Mouse (Mus musculus) heart, embryonic 12.5 days (tissue): ENCODE measurements around the gene Slc44a1. TPM values are rescaled to one million over a fixed set of nuclear protein-coding genes. Genes with fewer than 3 reads are reported as not detected.

Source experiments
- ATAC-seq: fragments of 200-750 bp; cut with Nextera tagmentation; 2 replicates; pipeline ENCODE4 v1.8.0; 2017; ENCODE audit warnings: moderate TSS enrichment, moderate library complexity; ENCODE audit not compliant: insufficient number of reproducible peaks, low FRiP score
- H3K27ac ChIP-seq: fragments of 300-500 bp; sonication (generic); 2 replicates; pipeline ENCODE4 v1.5.1; 2016; ENCODE audit warnings: mild to moderate bottlenecking, moderate library complexity; ENCODE audit not compliant: poor library complexity, severe bottlenecking
- H3K27me3 ChIP-seq: fragments of 300-500 bp; sonication (generic); replicated peaks from 2 replicates; pipeline ENCODE4 v1.6.1; 2016; ENCODE audit warnings: mild to moderate bottlenecking, moderate library complexity
- H3K36me3 ChIP-seq: fragments of 300-500 bp; sonication (generic); 2 replicates; pipeline ENCODE4 v1.6.1; 2016; ENCODE audit warnings: mild to moderate bottlenecking, moderate library complexity
- H3K4me1 ChIP-seq: fragments of 300-500 bp; sonication (generic); replicated peaks from 2 replicates; pipeline ENCODE4 v1.6.1; 2016; ENCODE audit warnings: mild to moderate bottlenecking
- H3K4me2 ChIP-seq: fragments of 300-500 bp; sonication (generic); 2 replicates; pipeline ENCODE4 v1.6.1; 2016; ENCODE audit warnings: mild to moderate bottlenecking, moderate library complexity
- H3K4me3 ChIP-seq: fragments of 300-500 bp; sonication (generic); 2 replicates; pipeline ENCODE4 v1.5.1; 2016; ENCODE audit warnings: mild to moderate bottlenecking
- H3K9ac ChIP-seq: fragments of 300-500 bp; sonication (generic); 2 replicates; pipeline ENCODE4 v1.6.1; 2016; ENCODE audit warnings: mild to moderate bottlenecking, moderate library complexity
- H3K9me3 ChIP-seq: fragments of 300-500 bp; sonication (generic); replicated peaks from 2 replicates; pipeline ENCODE4 v1.6.1; 2016; ENCODE audit warnings: mild to moderate bottlenecking, moderate library complexity
- WGBS: fragments of 180-500 bp; shearing (Covaris S2); methylation state at CpG from one replicate; pipeline ENCODE4 v1.1.7; 2016; 5-methylcytosine and 5-hydroxymethylcytosine counted together
- polyA plus RNA-seq: library from polyadenylated mRNA; unstranded; fragments of >200 nt; fragmentation: Nextera tagmentation; extraction: Ambion mirVana; gene quantifications from 2 replicates; pipeline ENCODE4 v1.2.1, GENCODE M21; 2016

Slc44a1 gene
- polyA plus RNA-seq, 1 experiment from 2014 or later, result 28.7 TPM

DNA sequence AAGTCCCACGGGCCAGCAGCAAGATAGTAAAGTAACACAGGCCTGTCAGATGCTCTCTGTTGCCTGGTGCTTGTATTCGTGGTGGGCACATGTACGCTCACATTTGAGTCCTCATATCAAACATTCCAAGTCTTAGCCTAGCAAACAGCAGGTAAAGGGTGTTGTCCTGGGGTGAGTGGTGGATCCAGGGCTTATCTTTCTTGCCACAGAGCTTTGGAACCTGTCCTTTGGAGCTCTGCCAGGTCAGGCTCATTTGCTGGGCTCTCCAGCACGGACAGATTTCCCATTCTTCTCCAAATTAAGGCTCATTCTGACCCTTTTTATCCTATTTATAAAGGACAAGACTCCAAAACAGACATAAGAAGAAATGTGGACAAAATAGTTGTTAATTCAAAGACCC, 149.9 kb downstream of the Slc44a1 start:
- H3K4me2 ChIP-seq, result no peak overlapping the region

DNA sequence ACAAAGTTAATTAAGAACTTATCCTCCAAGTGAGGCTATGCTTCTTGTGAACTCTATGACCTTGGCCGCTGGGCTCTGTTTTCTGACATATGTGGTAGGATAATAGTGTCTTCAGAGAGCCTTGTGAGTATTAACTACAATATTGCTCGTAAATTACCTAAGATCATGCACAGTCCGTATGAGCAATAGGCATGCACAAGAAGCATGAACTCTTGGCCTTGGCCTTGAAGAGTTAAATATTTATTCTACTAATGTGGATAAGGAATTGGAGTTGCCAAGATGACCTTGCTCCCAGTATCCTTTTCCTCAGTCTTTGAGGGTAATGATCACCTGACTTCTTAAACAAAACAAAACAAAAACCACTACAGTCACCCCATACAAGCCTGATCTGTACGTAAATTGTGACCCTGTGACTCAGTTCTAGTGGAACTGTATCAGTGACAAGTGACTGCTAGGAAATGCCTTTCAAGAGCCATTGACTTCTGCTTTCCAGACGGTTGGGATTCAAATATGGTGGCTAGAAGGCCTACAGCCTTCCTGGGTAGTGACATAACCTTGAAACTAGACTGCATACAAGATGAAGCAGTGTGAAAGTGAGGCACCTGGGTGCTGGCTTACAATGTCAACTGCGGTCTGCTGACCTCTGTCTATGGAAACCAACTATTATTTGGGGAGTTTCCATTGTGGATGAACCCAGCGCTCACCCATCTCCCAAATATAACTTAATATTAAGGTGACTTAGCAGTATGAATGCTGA, 150.7 kb downstream of the Slc44a1 start:
- Histone ChIP-seq H3K9me3 (no peaks in the 10 kb centered on the region), H3K36me3 (no peaks in the 10 kb centered on the region), H3K4me1 (peaks cover 11% of the 10 kb centered on the region), H3K9ac (no peak overlapping the region), H3K27me3 (no peaks in the 10 kb centered on the region), H3K4me2 (no peak overlapping the region), H3K4me3 (no peak overlapping the region), H3K27ac (no peak overlapping the region)
- 73% methylated on average over 7 of the region's 7 CpGs for WGBS
- ATAC-seq, result no peak

More for the DNA sequence above, 149.9 kb downstream of the Slc44a1 start:
- H3K27me3 ChIP-seq, result no peaks in the 10 kb centered on the region
- WGBS, result 44% methylated on average over 4 of the region's 4 CpGs
- no peak for ATAC-seq
- no peak overlapping the region for H3K9ac ChIP-seq
- no peaks in the 10 kb centered on the region for H3K9me3 ChIP-seq
- H3K36me3 ChIP-seq, result no peaks in the 10 kb centered on the region
- H3K4me3 ChIP-seq, result no peak overlapping the region
- H3K27ac ChIP-seq, result no peak overlapping the region
- H3K4me1 ChIP-seq, result peaks cover 11% of the 10 kb centered on the region

DNA sequence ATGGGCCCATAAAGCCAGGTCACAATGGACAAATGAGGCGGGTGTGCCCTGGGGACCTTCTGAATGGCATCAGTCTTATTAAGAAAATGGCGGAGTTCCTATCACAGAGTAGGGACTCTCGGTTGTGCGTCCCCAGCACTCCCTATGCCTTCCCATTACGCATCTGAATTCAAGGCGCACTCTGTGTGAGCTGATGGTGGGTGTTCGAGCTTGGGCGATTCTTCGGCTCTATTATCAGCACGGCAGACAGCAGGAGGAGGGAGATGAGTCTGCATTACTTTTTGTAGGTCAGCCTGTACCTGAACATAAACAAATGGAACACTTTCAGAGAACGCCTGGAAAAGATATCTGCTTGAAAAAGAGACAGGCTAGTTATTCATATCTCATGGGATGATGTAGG, 151.3 kb downstream of the Slc44a1 start:
- Histone ChIP-seq H3K4me2 (no peak overlapping the region), H3K9ac (no peak overlapping the region), H3K4me1 (peaks cover 11% of the 10 kb centered on the region), H3K27me3 (no peaks in the 10 kb centered on the region), H3K9me3 (no peaks in the 10 kb centered on the region), H3K4me3 (no peak overlapping the region), H3K36me3 (no peaks in the 10 kb centered on the region), H3K27ac (peak overlapping the region; percentile 64; the same call in 1 of the 2 replicates)
- WGBS, result 75% methylated on average over 11 of the region's 11 CpGs
- ATAC-seq, result no peak

DNA sequence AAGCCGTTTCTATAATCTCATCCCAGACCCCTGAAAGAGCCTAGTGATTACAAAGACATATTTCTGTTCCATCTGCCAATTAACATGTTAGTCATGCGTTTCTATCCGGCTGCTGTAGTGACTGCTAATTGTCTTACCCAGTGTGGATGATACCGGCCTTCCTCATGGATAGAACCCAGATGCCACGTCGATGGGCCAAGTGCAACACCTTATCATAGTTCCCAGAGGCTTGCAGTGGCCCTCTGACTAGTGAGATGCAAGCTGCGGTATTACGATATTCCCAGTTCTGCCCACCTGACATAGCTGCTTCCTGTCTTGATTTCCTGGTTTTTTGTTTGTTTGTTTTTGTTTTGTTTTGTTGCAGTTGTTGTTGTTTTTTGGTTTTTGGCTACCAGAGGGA, 151.7 kb downstream of the Slc44a1 start:
- peaks cover 11% of the 10 kb centered on the region for H3K4me1 ChIP-seq
- peak overlapping the region; percentile 64; the same call in 1 of the 2 replicates for H3K27ac ChIP-seq
- H3K27me3 ChIP-seq, result no peaks in the 10 kb centered on the region
- H3K4me2 ChIP-seq, result no peak overlapping the region
- H3K36me3 ChIP-seq, result no peaks in the 10 kb centered on the region
- ATAC-seq, result peak; percentile 63
- 56% methylated on average over 8 of the region's 8 CpGs for WGBS
- H3K9me3 ChIP-seq, result no peaks in the 10 kb centered on the region
- no peak overlapping the region for H3K9ac ChIP-seq
- no peak overlapping the region for H3K4me3 ChIP-seq

DNA sequence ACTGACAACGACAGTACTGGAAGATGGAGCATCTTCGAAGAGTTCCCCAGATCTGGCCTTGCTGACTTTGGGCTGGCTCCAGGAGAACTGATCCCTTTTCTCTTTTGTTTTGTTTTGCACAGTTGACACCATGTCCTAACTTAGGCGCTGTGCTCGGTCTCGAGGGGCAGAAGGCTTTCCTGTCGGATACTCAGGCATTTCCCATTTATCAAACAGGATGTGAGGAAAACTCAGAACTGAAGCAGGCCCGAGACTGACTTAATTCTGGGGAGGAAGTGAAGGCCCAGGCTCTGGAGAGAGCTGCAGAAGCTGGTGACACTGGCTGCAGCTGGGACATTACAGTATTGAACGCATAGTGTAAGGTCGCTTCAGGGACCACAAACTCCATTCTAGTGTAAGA, 152.2 kb downstream of the Slc44a1 start:
- 45% methylated on average over 9 of the region's 9 CpGs for WGBS
- Histone ChIP-seq H3K27ac (peak overlapping the region; percentile 75), H3K27me3 (no peaks in the 10 kb centered on the region), H3K4me1 (peaks cover 11% of the 10 kb centered on the region), H3K9ac (no peak overlapping the region), H3K36me3 (no peaks in the 10 kb centered on the region), H3K4me3 (no peak overlapping the region), H3K9me3 (no peaks in the 10 kb centered on the region), H3K4me2 (no peak overlapping the region)
- ATAC-seq, result peak; percentile 78

DNA sequence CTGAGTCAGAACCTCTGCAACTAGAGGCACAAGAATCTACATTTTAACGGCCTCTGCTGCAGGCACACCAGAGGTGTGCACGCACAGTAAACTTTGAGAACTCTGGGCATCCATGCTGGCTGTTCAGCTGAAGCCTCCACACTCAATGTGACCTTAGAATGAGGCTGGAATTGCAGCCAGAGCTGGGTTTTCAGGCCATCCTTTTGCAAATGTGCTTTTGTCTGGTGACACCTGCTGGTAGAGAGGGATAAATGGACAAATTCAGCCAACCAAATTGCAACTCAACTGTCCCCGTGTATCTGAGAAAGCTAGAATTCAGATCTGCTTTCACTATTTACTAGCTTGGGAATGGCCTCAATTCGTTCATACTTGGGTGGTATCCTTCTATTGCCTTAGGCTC, 154.0 kb downstream of the Slc44a1 start:
- no peak overlapping the region for H3K9ac ChIP-seq
- 28% methylated on average over 4 of the region's 4 CpGs for WGBS
- H3K4me3 ChIP-seq, result no peak overlapping the region
- no peak overlapping the region for H3K4me2 ChIP-seq
- H3K9me3 ChIP-seq, result no peaks in the 10 kb centered on the region
- H3K36me3 ChIP-seq, result no peaks in the 10 kb centered on the region
- 0 out of 2 replicates have a peak, but pooled peaks have one; percentile 27 for ATAC-seq
- H3K4me1 ChIP-seq, result peaks cover 11% of the 10 kb centered on the region
- no peak overlapping the region for H3K27ac ChIP-seq
- no peaks in the 10 kb centered on the region for H3K27me3 ChIP-seq

DNA sequence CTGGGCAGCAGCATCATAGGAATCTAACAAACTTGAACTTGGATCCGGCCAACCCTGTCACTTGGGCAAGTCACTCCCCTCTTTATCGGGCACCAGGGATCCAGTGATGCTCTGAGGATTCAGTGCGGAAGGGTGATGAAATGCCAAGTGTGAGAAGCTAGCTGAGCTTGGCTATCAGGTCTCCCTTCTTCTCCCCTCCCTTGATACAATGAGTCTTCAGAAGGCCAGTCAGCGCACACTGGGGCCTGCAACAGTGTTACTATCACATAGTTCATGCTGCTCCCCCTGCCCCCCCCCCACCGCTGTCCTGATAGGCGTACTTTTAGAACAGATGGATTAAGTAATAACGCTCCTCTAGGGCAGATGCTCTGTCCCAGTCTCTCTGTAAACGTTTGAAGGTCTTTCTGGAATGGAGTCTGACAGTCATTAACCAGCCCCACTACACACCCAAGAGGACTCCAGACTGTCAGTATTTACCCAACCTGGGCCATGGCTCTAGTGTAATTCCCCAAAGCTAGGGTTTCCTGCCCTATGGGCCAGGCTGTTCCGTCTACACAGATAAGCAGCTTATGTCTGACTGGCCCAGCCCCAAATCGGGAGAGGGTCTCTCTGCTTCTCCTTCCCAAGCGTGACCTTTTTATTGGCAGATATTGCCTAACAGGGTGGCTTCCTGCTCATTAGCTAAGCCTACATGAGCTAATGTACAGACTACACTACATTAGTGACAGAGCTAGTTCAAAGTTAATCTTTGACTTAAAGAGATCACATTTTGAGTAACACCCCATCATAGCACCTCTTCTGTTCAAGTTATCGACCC, 155.2 kb downstream of the Slc44a1 start:
- H3K4me1 ChIP-seq, result peaks cover 6% of the 10 kb centered on the region; the same call in 1 of the 2 replicates
- no peak overlapping the region for H3K4me2 ChIP-seq
- no peak overlapping the region for H3K9ac ChIP-seq
- no peaks in the 10 kb centered on the region for H3K9me3 ChIP-seq
- H3K27me3 ChIP-seq, result no peaks in the 10 kb centered on the region
- H3K27ac ChIP-seq, result no peak overlapping the region
- H3K4me3 ChIP-seq, result no peak overlapping the region
- ATAC-seq, result no peak
- 67% methylated on average over 12 of the region's 12 CpGs for WGBS
- H3K36me3 ChIP-seq, result no peaks in the 10 kb centered on the region

DNA sequence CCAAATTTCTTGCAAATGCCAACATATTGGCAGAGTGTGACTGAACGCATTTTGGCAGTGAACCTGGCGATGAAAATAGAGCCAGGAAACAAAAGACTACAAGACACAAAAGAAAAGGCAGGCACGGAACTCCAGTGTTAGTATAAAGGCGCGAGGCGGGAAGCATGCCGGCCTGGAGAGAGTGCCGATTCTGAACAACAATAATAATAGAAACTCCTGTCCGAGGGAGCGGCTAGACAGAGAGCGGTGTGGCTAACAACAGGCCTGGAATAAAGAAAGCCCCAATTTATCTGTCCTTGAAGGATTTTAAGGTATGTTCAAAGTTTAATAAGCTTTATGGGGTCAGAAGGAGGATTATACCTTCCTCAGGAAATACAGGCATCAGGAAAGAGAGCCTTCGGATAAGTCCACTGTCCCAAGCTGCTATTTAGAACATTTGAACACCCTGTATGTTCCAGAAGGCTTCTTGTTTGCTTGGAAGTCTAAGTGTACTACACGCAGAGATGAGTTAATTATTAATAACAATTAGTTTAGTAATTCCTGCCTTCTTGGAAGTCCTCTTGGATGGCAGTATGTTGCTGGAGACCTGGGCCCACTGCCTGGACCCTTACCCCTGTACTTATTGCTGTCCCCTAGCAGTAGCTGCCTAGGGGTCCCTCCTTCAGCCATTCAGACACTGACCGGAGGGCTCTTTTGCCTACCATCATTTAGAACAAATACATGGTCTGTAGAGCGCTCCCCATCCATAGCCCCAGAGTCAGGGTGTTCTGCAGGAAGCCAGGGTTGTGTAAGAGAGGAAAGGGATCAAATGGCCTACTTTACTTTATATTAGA, 156.1 kb downstream of the Slc44a1 start:
- no peak overlapping the region for H3K27ac ChIP-seq
- WGBS, result 73% methylated on average over 15 of the region's 15 CpGs
- ATAC-seq, result no peak

DNA sequence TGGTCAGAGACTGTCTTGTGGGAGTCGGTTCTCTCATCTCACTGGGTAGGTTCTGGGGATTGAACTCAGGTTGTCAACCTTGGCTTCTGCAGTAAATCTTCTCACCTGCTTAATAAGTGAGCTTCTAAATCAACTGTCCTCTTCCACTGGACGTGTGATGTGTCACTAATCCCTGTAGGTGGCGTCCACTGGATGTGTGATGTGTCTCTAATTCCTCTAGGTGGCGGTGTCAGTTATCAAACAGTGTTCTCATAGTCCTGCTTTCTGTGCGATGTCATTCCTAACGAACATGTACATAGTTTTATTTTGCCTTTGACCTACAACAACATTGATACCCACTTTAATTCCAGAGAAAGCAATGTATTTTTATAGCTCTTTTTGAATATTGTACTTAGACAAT, 160.2 kb downstream of the Slc44a1 start:
- Histone ChIP-seq H3K9ac (no peak overlapping the region), H3K9me3 (no peaks in the 10 kb centered on the region), H3K4me2 (no peak overlapping the region), H3K27me3 (no peaks in the 10 kb centered on the region), H3K4me3 (no peak overlapping the region), H3K36me3 (no peaks in the 10 kb centered on the region), H3K27ac (no peak overlapping the region), H3K4me1 (no peaks in the 10 kb centered on the region)
- WGBS, result 48% methylated on average over 6 of the region's 6 CpGs
- no peak for ATAC-seq

More for the DNA sequence above, 156.1 kb downstream of the Slc44a1 start:
- Histone ChIP-seq H3K9me3 (no peaks in the 10 kb centered on the region), H3K9ac (no peak overlapping the region), H3K4me2 (no peak overlapping the region), H3K4me3 (no peak overlapping the region), H3K36me3 (no peaks in the 10 kb centered on the region), H3K4me1 (peaks cover 3% of the 10 kb centered on the region; the same call in 1 of the 2 replicates), H3K27me3 (no peaks in the 10 kb centered on the region)

DNA sequence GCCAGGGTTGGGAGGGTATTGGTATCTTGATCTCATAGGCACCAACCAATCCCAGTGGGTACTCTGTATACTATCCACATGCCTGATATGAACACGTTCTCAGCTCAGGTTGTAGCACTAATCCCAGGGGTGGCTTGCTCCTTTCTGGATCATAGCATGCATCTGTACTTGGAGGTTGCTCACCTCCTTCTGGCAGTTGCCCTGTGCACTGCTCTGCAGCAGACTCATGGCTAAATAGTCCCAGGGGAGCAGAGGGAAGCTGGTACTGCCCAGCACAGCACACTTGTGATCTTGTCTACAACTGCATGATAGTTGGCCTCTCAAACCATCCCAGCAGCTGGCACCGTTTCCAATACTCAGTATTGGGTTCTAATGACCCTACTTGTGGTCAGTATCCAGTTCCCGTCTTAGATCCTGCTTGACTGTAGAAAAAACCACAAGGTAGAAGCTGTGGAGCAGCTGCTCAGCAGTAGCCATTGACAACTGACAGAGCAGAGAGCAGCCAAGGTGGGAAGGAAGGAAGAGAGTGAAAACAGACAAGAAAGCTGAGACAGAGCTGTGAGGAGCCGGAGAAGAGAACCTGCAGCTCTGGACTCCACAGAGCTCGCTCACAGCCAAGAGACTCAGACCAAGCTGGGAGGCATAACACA, 174.5 kb downstream of the Slc44a1 start:
- 80% methylated on average over 5 of the region's 5 CpGs for WGBS
- H3K27ac ChIP-seq, result no peak overlapping the region
- no peak for ATAC-seq
- no peaks in the 10 kb centered on the region for H3K9me3 ChIP-seq
- peaks cover 4% of the 10 kb centered on the region; the same call in 1 of the 2 replicates for H3K4me1 ChIP-seq
- no peaks in the 10 kb centered on the region for H3K27me3 ChIP-seq
- H3K36me3 ChIP-seq, result no peaks in the 10 kb centered on the region
- no peak overlapping the region for H3K4me2 ChIP-seq
- H3K9ac ChIP-seq, result no peak overlapping the region
- H3K4me3 ChIP-seq, result no peak overlapping the region
